Mouse (Mus musculus): ENCODE measurements around the gene Xcr1. TPM values are rescaled to one million over a fixed set of nuclear protein-coding genes. Genes with fewer than 3 reads are reported as not detected.

Xcr1 gene
- polyA plus RNA-seq, 1 experiment: not detected

GRCm38 (mm10) chr9:123844468-123844867 is 17.4 kb downstream of the Xcr1 start:
- peak overlapping the region; percentile 79 for H3K27ac ChIP-seq (replicated peaks; ENCODE audit: low read depth, low read length)
- H3K4me3 ChIP-seq (ENCODE audit: insufficient read depth, low read depth, low read length): no peak overlapping the region

GRCm38 (mm10) chr9:123840243-123840642 is 21.6 kb downstream of the Xcr1 start:
- Histone ChIP-seq H3K4me3 (ENCODE audit: insufficient read depth, low read depth, low read length) (no peak overlapping the region), H3K27ac (replicated peaks; ENCODE audit: low read depth, low read length) (no peak overlapping the region), H3K4me1 (ENCODE audit: control insufficient read depth, insufficient read depth, insufficient read length, low read length) (0 out of 2 replicates have a peak, but pooled peaks cover under 1% of the 10 kb centered on the region)

More at GRCm38 (mm10) chr9:123844468-123844867, 17.4 kb downstream of the Xcr1 start:
- H3K4me1 ChIP-seq (ENCODE audit: control insufficient read depth, insufficient read depth, insufficient read length, low read length): peaks cover 5% of the 10 kb centered on the region; the same call in 1 of the 2 replicates

- H3K27ac ChIP-seq (replicated peaks; ENCODE audit: low read depth, low read length): no peak overlapping the region
- no peaks in the 10 kb centered on the region for H3K4me1 ChIP-seq (ENCODE audit: control insufficient read depth, insufficient read depth, insufficient read length, low read length)
- no peak overlapping the region for H3K4me3 ChIP-seq (ENCODE audit: insufficient read depth, low read depth, low read length)
Observed at GRCm38 (mm10) chr9:123835851-123836250, 26.0 kb downstream of the Xcr1 start.

GRCm38 (mm10) chr9:123828916-123829315 is 32.9 kb downstream of the Xcr1 start:
- H3K27ac ChIP-seq (replicated peaks; ENCODE audit: low read depth, low read length): no peak overlapping the region
- no peaks in the 10 kb centered on the region for H3K4me1 ChIP-seq (ENCODE audit: control insufficient read depth, insufficient read depth, insufficient read length, low read length)
- no peak overlapping the region for H3K4me3 ChIP-seq (ENCODE audit: insufficient read depth, low read depth, low read length)

GRCm38 (mm10) chr9:123826631-123827030 is 35.2 kb downstream of the Xcr1 start:
- no peak overlapping the region for H3K27ac ChIP-seq (replicated peaks; ENCODE audit: low read depth, low read length)
- H3K4me1 ChIP-seq (ENCODE audit: control insufficient read depth, insufficient read depth, insufficient read length, low read length): no peaks in the 10 kb centered on the region
- H3K4me3 ChIP-seq (ENCODE audit: insufficient read depth, low read depth, low read length): no peak overlapping the region

- no peak overlapping the region for H3K27ac ChIP-seq (replicated peaks; ENCODE audit: low read depth, low read length)
Observed at GRCm38 (mm10) chr9:123818601-123819000, 43.2 kb downstream of the Xcr1 start.

GRCm38 (mm10) chr9:123815996-123816395 is 45.8 kb downstream of the Xcr1 start:
- Histone ChIP-seq H3K27ac (replicated peaks; ENCODE audit: low read depth, low read length) (no peak overlapping the region), H3K4me1 (ENCODE audit: control insufficient read depth, insufficient read depth, insufficient read length, low read length) (peaks cover 9% of the 10 kb centered on the region; the same call in 1 of the 2 replicates), H3K4me3 (ENCODE audit: insufficient read depth, low read depth, low read length) (no peak overlapping the region)

More at GRCm38 (mm10) chr9:123818601-123819000, 43.2 kb downstream of the Xcr1 start:
- Histone ChIP-seq H3K4me3 (ENCODE audit: insufficient read depth, low read depth, low read length) (no peak overlapping the region), H3K4me1 (ENCODE audit: control insufficient read depth, insufficient read depth, insufficient read length, low read length) (peaks cover 9% of the 10 kb centered on the region; the same call in 1 of the 2 replicates)

GRCm38 (mm10) chr9:123815444-123815843 is 46.4 kb downstream of the Xcr1 start:
- Histone ChIP-seq H3K27ac (replicated peaks; ENCODE audit: low read depth, low read length) (peak overlapping the region; percentile 43; the same call in 1 of the 2 replicates), H3K4me1 (ENCODE audit: control insufficient read depth, insufficient read depth, insufficient read length, low read length) (peaks cover 9% of the 10 kb centered on the region; the same call in 1 of the 2 replicates), H3K4me3 (ENCODE audit: insufficient read depth, low read depth, low read length) (no peak overlapping the region)

- Histone ChIP-seq H3K4me3 (ENCODE audit: insufficient read depth, low read depth, low read length) (no peak overlapping the region), H3K4me1 (ENCODE audit: control insufficient read depth, insufficient read depth, insufficient read length, low read length) (peaks cover 9% of the 10 kb centered on the region; the same call in 1 of the 2 replicates), H3K27ac (replicated peaks; ENCODE audit: low read depth, low read length) (peak overlapping the region; percentile 43; the same call in 1 of the 2 replicates)
Observed at GRCm38 (mm10) chr9:123814821-123815220, 47.0 kb downstream of the Xcr1 start.

- peaks cover 9% of the 10 kb centered on the region; the same call in 1 of the 2 replicates for H3K4me1 ChIP-seq (ENCODE audit: control insufficient read depth, insufficient read depth, insufficient read length, low read length)
- no peak overlapping the region for H3K4me3 ChIP-seq (ENCODE audit: insufficient read depth, low read depth, low read length)
- no peak overlapping the region for H3K27ac ChIP-seq (replicated peaks; ENCODE audit: low read depth, low read length)
Observed at GRCm38 (mm10) chr9:123814326-123814725, 47.5 kb downstream of the Xcr1 start.

GRCm38 (mm10) chr9:123811831-123812230 is 50.0 kb downstream of the Xcr1 start:
- Histone ChIP-seq H3K4me1 (ENCODE audit: control insufficient read depth, insufficient read depth, insufficient read length, low read length) (peaks cover 9% of the 10 kb centered on the region; the same call in 1 of the 2 replicates), H3K4me3 (ENCODE audit: insufficient read depth, low read depth, low read length) (no peak overlapping the region), H3K27ac (replicated peaks; ENCODE audit: low read depth, low read length) (no peak overlapping the region)

- H3K4me3 ChIP-seq (ENCODE audit: insufficient read depth, low read depth, low read length): no peak overlapping the region
- 0 out of 2 replicates have a peak overlapping the region, but pooled peaks have one; percentile 25 for H3K27ac ChIP-seq (replicated peaks; ENCODE audit: low read depth, low read length)
- H3K4me1 ChIP-seq (ENCODE audit: control insufficient read depth, insufficient read depth, insufficient read length, low read length): no peaks in the 10 kb centered on the region
Observed at GRCm38 (mm10) chr9:123808583-123808982, 53.2 kb downstream of the Xcr1 start.

GRCm38 (mm10) chr9:123806267-123806666 is 55.6 kb downstream of the Xcr1 start, which contains the start of gene Cxcr6:
TSS of gene Cxcr6 (plus strand) at chr9:123806475.
- no peak within 1 kb of the TSS for H3K4me3 ChIP-seq (ENCODE audit: insufficient read depth, low read depth, low read length)
- H3K27ac ChIP-seq (replicated peaks; ENCODE audit: low read depth, low read length): no peak within 1 kb of the TSS
- H3K4me1 ChIP-seq (ENCODE audit: control insufficient read depth, insufficient read depth, insufficient read length, low read length): no peaks in the 10 kb centered on the region

GRCm38 (mm10) chr9:123805241-123805640 is 56.6 kb downstream of the Xcr1 start:
- Histone ChIP-seq H3K4me3 (ENCODE audit: insufficient read depth, low read depth, low read length) (no peak overlapping the region), H3K27ac (replicated peaks; ENCODE audit: low read depth, low read length) (no peak overlapping the region), H3K4me1 (ENCODE audit: control insufficient read depth, insufficient read depth, insufficient read length, low read length) (no peaks in the 10 kb centered on the region)

- no peak overlapping the region for H3K27ac ChIP-seq (replicated peaks; ENCODE audit: low read depth, low read length)
- H3K4me3 ChIP-seq (ENCODE audit: insufficient read depth, low read depth, low read length): no peak overlapping the region
- no peaks in the 10 kb centered on the region for H3K4me1 ChIP-seq (ENCODE audit: control insufficient read depth, insufficient read depth, insufficient read length, low read length)
Observed at GRCm38 (mm10) chr9:123802896-123803295, 58.9 kb downstream of the Xcr1 start.

GRCm38 (mm10) chr9:123802421-123802820 is 59.4 kb downstream of the Xcr1 start:
- no peaks in the 10 kb centered on the region for H3K4me1 ChIP-seq (ENCODE audit: control insufficient read depth, insufficient read depth, insufficient read length, low read length)
- no peak overlapping the region for H3K27ac ChIP-seq (replicated peaks; ENCODE audit: low read depth, low read length)
- H3K4me3 ChIP-seq (ENCODE audit: insufficient read depth, low read depth, low read length): no peak overlapping the region

Data from brown adipose tissue, adult 24 weeks (tissue).